Mouse (Mus musculus) layer of hippocampus, adult 2 months (tissue): Measurements from ENCODE around the gene Tgfb3. TPM values are rescaled to one million over a fixed set of nuclear protein-coding genes. Genes with fewer than 3 reads are reported as not detected.

ENCODE experiments used
- DNase-seq, 2 experiments: peaks; one replicate each; pipeline ENCODE4 v3.0.0; 2022; ENCODE audit warnings: low spot score in 2 of 2
- H3K27ac ChIP-seq: fragments of 200-600 bp; 2 replicates; pipeline ENCODE4 v1.8.1; 2022
- H3K4me3 ChIP-seq: fragments of 200-600 bp; 2 replicates; pipeline ENCODE4 v1.8.1; 2022; ENCODE audit warnings: mild to moderate bottlenecking
- CTCF ChIP-seq: fragments of 200-600 bp; conservative IDR thresholded peaks from 2 replicates; pipeline ENCODE4 v1.8.1; 2022; ENCODE audit warnings: antibody characterized with exemption, mild to moderate bottlenecking, moderate library complexity
- total RNA-seq, 2 experiments: library from RNA; stranded (reverse); gene quantifications; 2 replicates each; pipeline ENCODE4 v1.2.3; 2021

The Tgfb3 gene
- total RNA-seq, 2 experiments from 2014 or later: 15.8 to 16.5 TPM

DNA sequence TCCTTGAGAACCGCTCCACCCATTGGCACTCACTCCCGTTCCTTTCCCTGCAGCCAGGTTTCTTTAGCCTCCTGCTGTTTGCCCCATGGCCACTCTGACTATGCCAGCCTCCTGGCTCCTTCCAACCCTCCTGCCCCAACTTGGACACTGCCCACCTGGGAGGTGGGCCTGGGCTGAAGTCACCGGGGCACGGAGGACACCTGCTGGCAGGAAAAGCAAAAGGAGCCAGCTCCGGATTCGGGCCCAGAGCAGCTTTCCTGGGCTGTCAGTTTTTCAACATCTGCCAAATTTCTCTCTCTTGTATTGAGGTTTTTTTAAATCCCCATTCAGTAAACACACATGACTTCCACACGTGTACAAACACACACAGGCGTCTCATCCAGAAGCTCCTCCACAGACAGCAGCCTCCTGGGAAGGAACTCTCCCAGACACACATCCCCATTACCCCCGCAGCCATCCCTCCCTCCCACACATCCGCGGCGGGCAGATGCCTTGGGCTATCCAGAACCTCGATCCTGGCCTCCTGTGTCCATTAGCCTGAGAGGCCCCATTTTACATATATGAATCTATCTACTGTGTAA, 2.4 kb downstream of the Tgfb3 start:
- H3K27ac ChIP-seq: peak overlapping the region; percentile 69
- peak in 1 of 2 experiments; percentile 33 for DNase-seq
- peak overlapping the region; percentile 52 for H3K4me3 ChIP-seq
- TF ChIP-seq CTCF: peak; percentile 69

- Histone ChIP-seq H3K4me3 (no peak overlapping the region), H3K27ac (peak overlapping the region; percentile 59; the same call in 1 of the 2 replicates)
- no peak for DNase-seq
- TF ChIP-seq CTCF: no peak
These were observed 3.5 kb downstream of the Tgfb3 start for GRCm38 (mm10) chr12:86075358-86075757.

DNA sequence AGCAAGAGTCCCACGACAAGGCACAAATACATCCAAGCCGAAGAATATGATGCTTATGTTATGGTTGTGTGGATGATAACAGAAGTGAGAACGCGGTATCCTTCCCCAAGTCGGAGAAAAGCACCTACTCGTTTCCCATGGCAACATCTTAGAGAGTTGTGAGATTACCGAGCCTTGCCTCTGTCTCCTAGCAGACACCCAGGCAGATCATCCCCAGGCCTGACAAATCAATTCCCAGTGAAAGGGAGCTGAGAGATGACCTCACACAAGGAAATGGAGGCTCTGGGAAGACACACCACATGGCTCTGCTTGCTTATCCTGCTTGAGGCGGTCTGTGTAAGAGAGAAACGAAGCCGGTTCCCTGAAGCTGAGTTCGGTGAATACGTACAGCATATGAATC, 4.2 kb downstream of the Tgfb3 start:
- H3K27ac ChIP-seq: peak overlapping the region; percentile 59; the same call in 1 of the 2 replicates
- H3K4me3 ChIP-seq: no peak overlapping the region
- DNase-seq: peak in 1 of 2 experiments; percentile 37
- no peak for TF ChIP-seq CTCF

DNA sequence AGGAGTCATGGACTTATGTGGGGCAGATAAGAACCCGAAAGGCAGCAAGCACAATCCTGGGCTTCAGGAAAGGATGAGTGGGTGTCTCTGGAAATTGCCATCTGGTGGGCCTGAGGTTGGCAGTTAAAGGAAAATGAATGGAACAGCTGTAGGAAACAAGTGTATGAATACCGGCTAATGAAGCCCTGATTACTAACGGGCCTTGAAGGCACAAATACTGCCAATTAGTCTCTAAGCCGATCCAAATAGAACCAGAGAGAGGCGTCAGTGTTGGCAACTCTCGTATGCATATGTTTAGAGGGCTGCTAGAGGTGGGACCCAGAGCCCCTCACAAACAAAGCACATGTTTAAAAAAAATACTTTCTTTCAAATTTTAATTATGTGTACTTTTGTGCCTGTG, 7.4 kb downstream of the Tgfb3 start:
- no peak for TF ChIP-seq CTCF
- no peak overlapping the region for H3K27ac ChIP-seq
- DNase-seq: peak; percentile 27 to 65
- no peak overlapping the region for H3K4me3 ChIP-seq

GRCm38 (mm10) chr12:86064796-86065195, 14.0 kb downstream of the Tgfb3 start:
- no peak for DNase-seq
- TF ChIP-seq CTCF: no peak
- Histone ChIP-seq H3K4me3 (no peak overlapping the region), H3K27ac (no peak overlapping the region)

DNA sequence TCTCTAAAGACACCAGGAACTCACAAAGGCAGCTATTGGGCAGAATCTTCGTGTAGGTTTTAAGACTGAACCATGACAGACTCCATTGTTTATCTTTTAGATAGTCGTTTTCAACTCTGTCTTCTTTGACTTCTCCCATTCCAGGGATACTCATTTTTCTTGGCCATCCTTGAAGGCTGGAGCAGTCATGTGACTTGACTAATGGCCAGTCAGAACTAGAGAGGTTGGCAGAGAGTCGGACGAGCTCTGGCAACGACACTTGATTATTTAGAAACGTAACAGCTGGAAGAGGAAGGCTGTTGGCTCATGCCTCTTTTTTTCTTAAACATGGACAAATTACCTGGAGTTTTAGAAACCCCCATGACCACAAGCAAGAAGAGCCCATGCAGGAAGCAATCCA, 19.5 kb downstream of the Tgfb3 start:
- Histone ChIP-seq H3K4me3 (no peak overlapping the region), H3K27ac (no peak overlapping the region)
- DNase-seq: no peak
- no peak for TF ChIP-seq CTCF

DNA sequence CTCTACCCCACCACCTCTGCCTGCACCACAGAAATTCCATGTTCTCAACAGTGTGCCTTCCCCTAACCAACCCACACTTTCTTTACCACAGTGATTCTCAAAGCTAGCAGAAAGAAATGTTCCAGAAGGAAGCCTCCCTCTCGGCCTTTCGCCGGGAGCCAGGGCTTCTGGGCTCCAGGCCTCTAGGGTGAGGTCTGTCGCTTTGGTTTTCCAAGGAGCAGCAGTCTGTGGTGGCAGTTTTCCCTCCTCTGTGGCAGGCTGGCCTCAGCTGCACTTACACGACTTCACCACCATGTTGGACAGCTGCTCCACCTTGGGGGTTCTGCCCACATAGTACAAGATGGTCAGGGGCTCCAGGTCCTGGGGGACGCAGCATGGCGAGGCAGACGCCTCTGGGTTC, 21.3 kb downstream of the Tgfb3 start:
- peak; percentile 29 for TF ChIP-seq CTCF
- H3K27ac ChIP-seq: no peak overlapping the region
- H3K4me3 ChIP-seq: no peak overlapping the region
- no peak for DNase-seq

DNA sequence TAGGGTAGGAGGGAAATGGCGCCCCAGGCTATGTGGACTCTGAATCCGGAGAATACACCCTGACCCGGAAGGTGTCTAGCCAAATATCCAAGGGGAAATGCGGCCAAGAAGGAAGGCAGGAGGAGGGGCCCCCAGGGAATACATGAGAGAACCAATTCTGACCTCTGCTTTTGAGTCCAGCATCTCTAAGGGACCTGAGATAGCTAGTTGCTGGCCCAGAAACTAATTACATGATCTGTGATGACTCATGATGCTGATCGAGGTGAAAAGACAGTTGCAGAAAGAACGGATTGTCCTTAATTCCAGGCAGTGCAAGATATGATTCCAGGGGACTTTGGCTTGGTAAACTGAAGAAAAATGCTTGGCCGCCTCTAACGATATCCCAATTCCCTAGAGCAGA, 21.9 kb downstream of the Tgfb3 start:
- no peak for TF ChIP-seq CTCF
- DNase-seq: no peak
- Histone ChIP-seq H3K4me3 (no peak overlapping the region), H3K27ac (no peak overlapping the region)

GRCm38 (mm10) chr12:86055306-86055705, 23.5 kb downstream of the Tgfb3 start:
- DNase-seq: no peak
- H3K27ac ChIP-seq: no peak overlapping the region
- H3K4me3 ChIP-seq: no peak overlapping the region
- no peak for TF ChIP-seq CTCF

DNA sequence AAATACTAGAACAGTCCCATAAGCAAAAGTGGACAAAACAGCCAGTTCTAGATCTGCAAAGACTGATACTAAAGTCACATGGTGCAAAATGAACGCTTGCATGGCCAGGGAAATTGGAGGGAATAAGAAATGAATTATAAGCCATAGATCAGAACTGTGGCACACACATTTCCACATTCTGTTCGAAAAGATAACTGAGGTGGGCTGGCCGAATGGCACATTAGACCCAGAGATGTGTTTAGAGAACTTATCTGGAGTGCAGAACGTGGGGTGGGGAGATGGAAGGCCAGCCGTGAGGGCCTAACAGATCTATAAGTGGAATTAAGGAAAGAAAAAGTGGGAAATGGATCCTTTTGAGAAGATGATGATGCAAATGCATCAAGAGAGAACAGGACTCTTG, 27.4 kb downstream of the Tgfb3 start:
- TF ChIP-seq CTCF: no peak
- Histone ChIP-seq H3K4me3 (no peak overlapping the region), H3K27ac (no peak overlapping the region)
- no peak for DNase-seq

DNA sequence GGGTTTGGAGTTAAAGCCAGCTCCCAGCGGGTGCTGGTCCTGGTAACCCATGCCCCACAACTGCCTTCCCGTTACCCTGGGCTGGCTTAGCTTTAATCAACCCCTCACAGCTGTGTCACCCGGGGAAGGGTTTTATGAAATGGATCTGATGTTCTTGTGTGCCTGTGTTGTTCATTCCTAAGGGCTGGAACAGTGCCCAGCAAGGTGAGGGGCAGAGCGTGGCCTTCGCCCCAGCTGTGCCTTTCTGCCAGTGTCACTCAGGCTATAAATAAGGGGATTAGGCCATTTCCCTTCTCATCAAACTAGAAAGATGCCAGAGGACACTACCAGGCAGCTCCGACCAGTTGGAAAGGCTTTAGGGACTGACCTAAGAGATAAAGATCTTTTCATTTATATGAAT, 29.0 kb downstream of the Tgfb3 start:
- TF ChIP-seq CTCF: no peak
- H3K4me3 ChIP-seq: no peak overlapping the region
- no peak for DNase-seq
- no peak overlapping the region for H3K27ac ChIP-seq

DNA sequence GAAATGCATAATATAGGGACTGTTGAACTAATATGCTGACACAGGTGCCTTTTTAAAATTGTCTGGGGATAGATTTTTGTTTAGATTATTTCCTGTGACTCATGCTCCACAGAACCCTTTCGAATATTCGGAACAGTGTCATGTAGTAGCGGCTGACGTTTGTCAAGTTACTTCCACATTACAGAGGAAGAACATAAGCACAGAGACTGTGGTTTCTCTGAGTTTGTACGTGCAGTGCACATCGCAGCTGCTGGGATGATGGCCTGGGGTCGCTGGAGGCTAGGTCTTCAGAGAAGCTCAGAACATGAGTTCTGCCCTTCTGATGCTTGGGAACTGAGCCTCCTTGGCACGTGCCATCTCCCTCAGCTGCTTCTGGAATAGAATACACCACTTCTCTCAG, 31.5 kb downstream of the Tgfb3 start:
- Histone ChIP-seq H3K4me3 (no peak overlapping the region), H3K27ac (no peak overlapping the region)
- TF ChIP-seq CTCF: no peak
- no peak for DNase-seq

DNA sequence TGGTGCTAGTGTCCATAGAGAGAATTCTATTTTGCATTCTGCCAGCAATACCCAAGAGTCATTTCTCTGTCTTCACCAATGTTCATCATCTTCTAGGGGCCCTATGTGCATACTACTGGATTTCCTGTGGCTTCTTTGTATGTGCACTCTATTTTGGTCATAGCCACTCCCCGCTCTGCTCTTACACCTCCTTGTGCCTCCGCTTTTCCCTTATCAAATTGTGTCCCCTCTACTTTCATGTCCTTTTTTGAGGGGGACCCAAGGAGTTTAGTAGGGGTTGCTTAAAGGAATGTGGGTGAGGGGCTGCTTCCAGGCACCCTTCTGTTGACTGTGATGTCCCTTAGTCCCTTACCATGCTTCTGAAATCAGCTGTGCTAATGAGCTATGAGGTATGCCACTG, 32.1 kb downstream of the Tgfb3 start:
- Histone ChIP-seq H3K4me3 (no peak overlapping the region), H3K27ac (no peak overlapping the region)
- DNase-seq: no peak
- TF ChIP-seq CTCF: no peak

DNA sequence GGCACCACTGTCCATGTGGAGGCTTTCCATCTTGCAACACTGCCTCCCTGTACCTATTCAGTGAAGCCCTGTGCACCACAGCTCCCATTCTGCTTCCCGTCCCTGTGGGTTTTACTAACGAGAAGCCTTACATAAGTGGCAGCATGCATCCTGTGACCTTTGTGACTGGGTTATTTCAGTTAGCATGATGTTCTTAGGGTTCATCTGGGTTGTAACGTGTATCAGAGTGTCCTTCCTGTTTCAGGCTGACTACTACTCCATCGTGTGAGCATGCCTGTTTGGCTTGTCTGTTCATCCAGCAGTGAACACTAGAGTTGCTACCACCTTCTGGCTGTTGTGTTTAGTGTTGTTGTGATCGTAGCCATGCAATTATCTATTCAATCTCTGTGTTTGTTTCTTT, 32.7 kb downstream of the Tgfb3 start:
- no peak for TF ChIP-seq CTCF
- H3K27ac ChIP-seq: no peak overlapping the region
- no peak overlapping the region for H3K4me3 ChIP-seq
- DNase-seq: no peak

- H3K27ac ChIP-seq: no peak overlapping the region
- DNase-seq: no peak
- TF ChIP-seq CTCF: no peak
- H3K4me3 ChIP-seq: no peak overlapping the region
These were observed 39.1 kb downstream of the Tgfb3 start for GRCm38 (mm10) chr12:86039751-86040150.
